Mouse (Mus musculus) midbrain, embryonic 15.5 days (tissue): Measurements from ENCODE around the gene Trank1. TPM values are rescaled to one million over a fixed set of nuclear protein-coding genes. Genes with fewer than 3 reads are reported as not detected.

Experiments used
- ATAC-seq: fragments of 200-750 bp; cut with Nextera tagmentation; replicated peaks from 2 replicates; pipeline ENCODE4 v1.8.0; 2017; ENCODE audit warnings: moderate TSS enrichment
- H3K27ac ChIP-seq: fragments of 300-500 bp; sonication (generic); 2 replicates; pipeline ENCODE4 v1.5.1; 2015; ENCODE audit warnings: mild to moderate bottlenecking, inconsistent platforms
- H3K27me3 ChIP-seq: fragments of 300-500 bp; sonication (generic); replicated peaks from 2 replicates; pipeline ENCODE4 v1.6.1; 2015; ENCODE audit warnings: inconsistent platforms
- H3K36me3 ChIP-seq: fragments of 300-500 bp; sonication (generic); replicated peaks from 2 replicates; pipeline ENCODE4 v1.6.1; 2015; ENCODE audit warnings: inconsistent platforms
- H3K4me1 ChIP-seq: fragments of 300-500 bp; sonication (generic); 2 replicates; pipeline ENCODE4 v1.6.1; 2015; ENCODE audit warnings: inconsistent platforms
- H3K4me2 ChIP-seq: fragments of 300-500 bp; sonication (generic); 2 replicates; pipeline ENCODE4 v1.6.1; 2015; ENCODE audit warnings: inconsistent platforms, mild to moderate bottlenecking, moderate library complexity
- H3K4me3 ChIP-seq: fragments of 300-500 bp; sonication (generic); 2 replicates; pipeline ENCODE4 v1.5.1; 2015; ENCODE audit warnings: mild to moderate bottlenecking, inconsistent platforms
- H3K9ac ChIP-seq: fragments of 300-500 bp; sonication (generic); 2 replicates; pipeline ENCODE4 v1.6.1; 2015; ENCODE audit warnings: mild to moderate bottlenecking, inconsistent platforms
- H3K9me3 ChIP-seq: fragments of 300-500 bp; sonication (generic); 2 replicates; pipeline ENCODE4 v1.6.1; 2016; ENCODE audit warnings: inconsistent platforms
- WGBS: fragments of 180-500 bp; shearing (Covaris S2); methylation state at CpG from one replicate; pipeline ENCODE4 v1.1.7; 2015; ENCODE audit warnings: mixed read lengths; 5-methylcytosine and 5-hydroxymethylcytosine counted together
- polyA plus RNA-seq: library from polyadenylated mRNA; unstranded; fragments of >200 nt; fragmentation: Nextera tagmentation; extraction: Ambion mirVana; gene quantifications from 2 replicates; pipeline ENCODE4 v1.2.1, GENCODE M21; 2015

The Trank1 gene
- polyA plus RNA-seq, 1 experiment from 2014 or later = 15.8 TPM

GRCm38 (mm10) chr9:111306142-111306541 is 5.4 kb upstream of the Trank1 start:
- Histone ChIP-seq H3K9ac (no peak overlapping the region), H3K4me1 (peaks cover 2% of the 10 kb centered on the region), H3K36me3 (no peaks in the 10 kb centered on the region), H3K4me2 (no peak overlapping the region), H3K27me3 (peaks cover 22% of the 10 kb centered on the region), H3K27ac (no peak overlapping the region), H3K4me3 (no peak overlapping the region), H3K9me3 (no peaks in the 10 kb centered on the region)
- 89% methylated on average over 7 of the region's 7 CpGs for WGBS
- no peak for ATAC-seq

- Histone ChIP-seq H3K4me1 (peaks cover 23% of the 10 kb centered on the region), H3K9me3 (peaks cover 5% of the 10 kb centered on the region; the same call in 1 of the 2 replicates), H3K27me3 (peaks cover 44% of the 10 kb centered on the region), H3K36me3 (no peaks in the 10 kb centered on the region), H3K9ac (peak overlapping the region; percentile 58), H3K4me3 (peak overlapping the region; percentile 60), H3K4me2 (peak overlapping the region; percentile 90), H3K27ac (peak overlapping the region; percentile 35)
- peak; percentile 77 for ATAC-seq
- WGBS = 2% methylated on average over 87 of the region's 98 CpGs
These were observed 403 bp downstream of the Trank1 start for GRCm38 (mm10) chr9:111311843-111312441.

- peaks cover 44% of the 10 kb centered on the region for H3K27me3 ChIP-seq
These were observed 1.1 kb downstream of the Trank1 start for GRCm38 (mm10) chr9:111312442-111313141.

GRCm38 (mm10) chr9:111313299-111313698 is 1.8 kb downstream of the Trank1 start:
- H3K9ac ChIP-seq = no peak overlapping the region
- no peak overlapping the region for H3K27ac ChIP-seq
- H3K4me3 ChIP-seq = peak overlapping the region; percentile 60; the same call in 1 of the 2 replicates
- H3K4me1 ChIP-seq = peaks cover 23% of the 10 kb centered on the region
- H3K36me3 ChIP-seq = no peaks in the 10 kb centered on the region
- 13% methylated on average over 5 of the region's 6 CpGs for WGBS
- H3K27me3 ChIP-seq = peaks cover 44% of the 10 kb centered on the region
- H3K4me2 ChIP-seq = peak overlapping the region; percentile 90
- no peak for ATAC-seq
- peaks cover 5% of the 10 kb centered on the region; the same call in 1 of the 2 replicates for H3K9me3 ChIP-seq

More at GRCm38 (mm10) chr9:111312442-111313141, 1.1 kb downstream of the Trank1 start:
- WGBS = 1% methylated on average over 45 of the region's 59 CpGs
- Histone ChIP-seq H3K36me3 (no peaks in the 10 kb centered on the region), H3K4me3 (peak overlapping the region; percentile 60), H3K9me3 (peaks cover 5% of the 10 kb centered on the region; the same call in 1 of the 2 replicates), H3K27ac (peak overlapping the region; percentile 35; the same call in 1 of the 2 replicates), H3K4me2 (peak overlapping the region; percentile 90), H3K9ac (peak overlapping the region; percentile 58), H3K4me1 (peaks cover 23% of the 10 kb centered on the region)
- peak; percentile 57 for ATAC-seq

- H3K9me3 ChIP-seq = peaks cover 5% of the 10 kb centered on the region; the same call in 1 of the 2 replicates
- ATAC-seq = no peak
- H3K27ac ChIP-seq = no peak overlapping the region
- WGBS = 27% methylated on average over 5 of the region's 5 CpGs
- peak overlapping the region; percentile 90 for H3K4me2 ChIP-seq
- peaks cover 23% of the 10 kb centered on the region for H3K4me1 ChIP-seq
- H3K27me3 ChIP-seq = peaks cover 43% of the 10 kb centered on the region
- H3K9ac ChIP-seq = no peak overlapping the region
- H3K4me3 ChIP-seq = no peak overlapping the region
- H3K36me3 ChIP-seq = no peaks in the 10 kb centered on the region
These were observed 2.3 kb downstream of the Trank1 start for GRCm38 (mm10) chr9:111313793-111314192.

GRCm38 (mm10) chr9:111314219-111314618 is 2.7 kb downstream of the Trank1 start:
- Histone ChIP-seq H3K36me3 (no peaks in the 10 kb centered on the region), H3K9ac (no peak overlapping the region), H3K27ac (no peak overlapping the region), H3K4me2 (no peak overlapping the region), H3K4me1 (peaks cover 23% of the 10 kb centered on the region), H3K4me3 (no peak overlapping the region), H3K9me3 (peaks cover 5% of the 10 kb centered on the region; the same call in 1 of the 2 replicates), H3K27me3 (peaks cover 39% of the 10 kb centered on the region)
- no peak for ATAC-seq
- 39% methylated on average over 5 of the region's 5 CpGs for WGBS

- WGBS = 84% methylated on average over 4 of the region's 4 CpGs
- no peak overlapping the region for H3K27ac ChIP-seq
- ATAC-seq = no peak
These were observed 9.4 kb downstream of the Trank1 start for GRCm38 (mm10) chr9:111320912-111321311.

GRCm38 (mm10) chr9:111324881-111325280 is 13.3 kb downstream of the Trank1 start:
- no peak overlapping the region for H3K4me2 ChIP-seq
- H3K27me3 ChIP-seq = no peaks in the 10 kb centered on the region
- no peak overlapping the region for H3K9ac ChIP-seq
- H3K4me3 ChIP-seq = no peak overlapping the region
- ATAC-seq = no peak
- H3K9me3 ChIP-seq = no peaks in the 10 kb centered on the region
- H3K36me3 ChIP-seq = no peaks in the 10 kb centered on the region
- no peaks in the 10 kb centered on the region for H3K4me1 ChIP-seq
- WGBS = 77% methylated on average over 2 of the region's 2 CpGs
- no peak overlapping the region for H3K27ac ChIP-seq

More at GRCm38 (mm10) chr9:111320912-111321311, 9.4 kb downstream of the Trank1 start:
- Histone ChIP-seq H3K4me2 (no peak overlapping the region), H3K4me1 (no peaks in the 10 kb centered on the region), H3K9ac (no peak overlapping the region), H3K9me3 (no peaks in the 10 kb centered on the region), H3K27me3 (no peaks in the 10 kb centered on the region), H3K4me3 (no peak overlapping the region), H3K36me3 (no peaks in the 10 kb centered on the region)

- Histone ChIP-seq H3K4me1 (no peaks in the 10 kb centered on the region), H3K27ac (no peak overlapping the region), H3K9me3 (no peaks in the 10 kb centered on the region), H3K36me3 (no peaks in the 10 kb centered on the region), H3K27me3 (no peaks in the 10 kb centered on the region), H3K4me3 (no peak overlapping the region), H3K9ac (no peak overlapping the region), H3K4me2 (no peak overlapping the region)
- no peak for ATAC-seq
- 93% methylated on average over 4 of the region's 4 CpGs for WGBS
These were observed 18.3 kb downstream of the Trank1 start for GRCm38 (mm10) chr9:111329881-111330280.

- WGBS = 75% methylated on average over 2 of the region's 2 CpGs
- H3K9ac ChIP-seq = no peak overlapping the region
These were observed 22.3 kb downstream of the Trank1 start for GRCm38 (mm10) chr9:111333790-111334189.

GRCm38 (mm10) chr9:111334555-111335164 is 23.1 kb downstream of the Trank1 start:
- H3K4me2 ChIP-seq = no peak overlapping the region
- no peak for ATAC-seq
- no peaks in the 10 kb centered on the region for H3K27me3 ChIP-seq
- no peak overlapping the region for H3K9ac ChIP-seq
- H3K36me3 ChIP-seq = no peaks in the 10 kb centered on the region
- WGBS = 78% methylated on average over 4 of the region's 4 CpGs
- H3K9me3 ChIP-seq = no peaks in the 10 kb centered on the region
- no peaks in the 10 kb centered on the region for H3K4me1 ChIP-seq
- no peak overlapping the region for H3K27ac ChIP-seq
- no peak overlapping the region for H3K4me3 ChIP-seq

More at GRCm38 (mm10) chr9:111333790-111334189, 22.3 kb downstream of the Trank1 start:
- ATAC-seq = no peak
- H3K36me3 ChIP-seq = no peaks in the 10 kb centered on the region
- H3K4me3 ChIP-seq = no peak overlapping the region
- H3K27ac ChIP-seq = no peak overlapping the region
- no peaks in the 10 kb centered on the region for H3K4me1 ChIP-seq
- H3K4me2 ChIP-seq = no peak overlapping the region
- no peaks in the 10 kb centered on the region for H3K9me3 ChIP-seq
- no peaks in the 10 kb centered on the region for H3K27me3 ChIP-seq

GRCm38 (mm10) chr9:111351233-111351632 is 39.7 kb downstream of the Trank1 start:
- Histone ChIP-seq H3K4me2 (peak overlapping the region; percentile 51), H3K4me3 (peak overlapping the region; percentile 30; the same call in 1 of the 2 replicates), H3K36me3 (no peaks in the 10 kb centered on the region), H3K9ac (no peak overlapping the region), H3K4me1 (peaks cover 21% of the 10 kb centered on the region), H3K27ac (peak overlapping the region; percentile 84), H3K27me3 (no peaks in the 10 kb centered on the region), H3K9me3 (no peaks in the 10 kb centered on the region)
- peak; percentile 82 for ATAC-seq
- 35% methylated on average over 7 of the region's 7 CpGs for WGBS
